Mouse (Mus musculus) liver, postnatal 0 days (tissue): ENCODE results near the gene Dnajb14. TPM values are rescaled to one million over a fixed set of nuclear protein-coding genes. Genes with fewer than 3 reads are reported as not detected.
A peak's percentile ranks its signal among the peaks of the same experiment; 100 is the strongest.

Experiments
- ATAC-seq: fragments of 200-750 bp; cut with Nextera tagmentation; 2 replicates; pipeline ENCODE4 v1.8.0; 2017; ENCODE audit warnings: mild to moderate bottlenecking, moderate library complexity
- DNase-seq: peaks from one replicate; pipeline ENCODE4 v3.0.0-alpha.2; 2016
- H3K27ac ChIP-seq: fragments of 300-500 bp; sonication (generic); 2 replicates; pipeline ENCODE4 v1.5.1; 2014; ENCODE audit warnings: antibody characterized with exemption, moderate library complexity, mild to moderate bottlenecking, low read depth
- H3K27me3 ChIP-seq: fragments of 300-500 bp; sonication (generic); 2 replicates; pipeline ENCODE4 v1.6.1; 2014; ENCODE audit warnings: low read length, control low read depth, mixed read lengths; ENCODE audit not compliant: insufficient read depth
- H3K36me3 ChIP-seq: fragments of 300-500 bp; sonication (generic); replicated peaks from 2 replicates; pipeline ENCODE4 v1.6.1; 2014; ENCODE audit warnings: mild to moderate bottlenecking, control low read depth, low read length, moderate library complexity, mixed read lengths; ENCODE audit not compliant: insufficient read depth
- H3K4me1 ChIP-seq: fragments of 300-500 bp; sonication (generic); 2 replicates; pipeline ENCODE4 v1.6.1; 2014; ENCODE audit warnings: antibody characterized with exemption, mild to moderate bottlenecking, control low read depth; ENCODE audit not compliant: insufficient read depth
- H3K4me2 ChIP-seq: fragments of 300-500 bp; sonication (generic); 2 replicates; pipeline ENCODE4 v1.6.1; 2014; ENCODE audit warnings: low read depth, mild to moderate bottlenecking, low read length, moderate library complexity, mixed read lengths
- H3K4me3 ChIP-seq: fragments of 300-500 bp; sonication (generic); 2 replicates; pipeline ENCODE4 v1.5.1; 2014; ENCODE audit warnings: low read depth, low read length
- H3K9ac ChIP-seq: fragments of 300-500 bp; sonication (generic); replicated peaks from 2 replicates; pipeline ENCODE4 v1.6.1; 2014; ENCODE audit warnings: mild to moderate bottlenecking, moderate library complexity
- H3K9me3 ChIP-seq: fragments of 300-500 bp; sonication (generic); 2 replicates; pipeline ENCODE4 v1.6.1; 2016; ENCODE audit warnings: mild to moderate bottlenecking, control low read depth, low read length, mixed read lengths
- CTCF ChIP-seq: sonication (generic); IDR thresholded peaks from 2 replicates; pipeline ENCODE4 v1.5.1; 2016; ENCODE audit warnings: antibody characterized with exemption, low read depth
- EP300 ChIP-seq: IDR thresholded peaks from 2 replicates; pipeline ENCODE4 v1.6.1; 2016; ENCODE audit warnings: antibody characterized with exemption, low read depth, mild to moderate bottlenecking
- WGBS: fragments of 180-500 bp; shearing (Covaris S2); extraction: QIAGEN DNeasy Blood & Tissue Kit; methylation state at CpG from one replicate; pipeline ENCODE4 v1.1.7; 2014; ENCODE audit not compliant: insufficient replicate concordance; 5-methylcytosine and 5-hydroxymethylcytosine counted together
- polyA plus RNA-seq: library from polyadenylated mRNA; unstranded; fragments of >200 nt; fragmentation: Nextera tagmentation; extraction: Ambion mirVana; gene quantifications from 2 replicates; pipeline ENCODE4 v1.2.1, GENCODE M21; 2015

Dnajb14 gene
- polyA plus RNA-seq, 1 experiment from 2014 or later, result 6.4 TPM

DNA sequence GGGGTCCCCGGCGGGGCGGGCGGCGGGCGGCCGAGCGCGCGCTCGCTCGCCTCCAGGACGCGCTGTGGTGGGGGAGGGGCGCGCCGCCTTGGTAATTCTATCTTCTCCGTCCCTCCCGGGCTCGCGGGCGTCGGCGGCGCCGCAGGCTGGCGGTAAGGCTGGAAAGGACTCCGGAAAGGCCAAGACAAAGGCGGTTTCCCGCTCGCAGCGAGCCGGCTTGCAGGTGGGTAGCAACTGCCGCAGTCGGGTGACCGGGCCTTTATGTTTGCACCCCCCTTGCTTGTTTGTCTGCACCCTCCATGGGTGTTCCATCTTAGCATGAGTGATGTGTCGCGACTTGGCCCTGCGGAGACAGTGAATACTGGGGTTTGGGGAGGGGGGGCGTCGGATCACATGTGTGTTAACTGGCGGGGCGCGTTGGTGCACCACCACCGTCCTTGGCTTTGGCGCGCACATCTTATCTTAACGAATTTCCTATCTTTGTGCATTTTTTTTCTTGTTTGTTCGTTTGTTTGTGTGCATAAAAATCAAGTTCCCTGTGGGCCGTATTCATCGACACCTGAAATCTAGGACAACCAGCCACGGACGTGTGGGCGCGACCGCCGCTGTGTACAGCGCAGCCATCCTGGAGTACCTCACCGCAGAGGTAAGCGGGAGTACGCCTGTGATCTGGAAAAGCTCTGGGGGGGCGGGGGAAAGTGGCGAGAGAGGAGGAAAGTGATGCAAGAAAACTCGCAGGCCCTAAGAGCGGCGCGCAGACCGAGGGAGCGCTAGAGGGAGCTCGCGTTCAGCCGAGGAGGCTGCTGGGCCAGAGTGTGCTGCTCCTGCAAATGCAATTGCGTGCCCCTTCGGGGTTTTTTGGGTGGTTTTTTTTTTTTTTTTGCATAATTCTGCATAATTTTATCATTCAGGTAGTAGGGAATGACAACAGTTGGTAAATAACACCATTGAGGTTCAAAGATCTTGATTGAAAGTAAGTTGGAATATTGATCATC lies 2.2 kb upstream of the Dnajb14 start:
- 1% methylated on average over 50 of the region's 74 CpGs for WGBS
- TF ChIP-seq CTCF, result peak; percentile 95
- peak; percentile 56 for TF ChIP-seq EP300
- no peaks in the 10 kb centered on the region for H3K9me3 ChIP-seq
- DNase-seq, result peak; percentile 96
- peak overlapping the region; percentile 89 for H3K4me2 ChIP-seq
- peak overlapping the region; percentile 98 for H3K27ac ChIP-seq
- peak; percentile 45 for ATAC-seq
- peak overlapping the region; percentile 89 for H3K4me3 ChIP-seq
- H3K36me3 ChIP-seq, result peaks cover 8% of the 10 kb centered on the region
- no peaks in the 10 kb centered on the region for H3K27me3 ChIP-seq
- peaks cover 24% of the 10 kb centered on the region for H3K4me1 ChIP-seq
- peak overlapping the region; percentile 95 for H3K9ac ChIP-seq

- TF ChIP-seq CTCF, result no peak
- no peak for TF ChIP-seq EP300
- H3K9ac ChIP-seq, result peak overlapping the region; percentile 94
- peaks cover 24% of the 10 kb centered on the region for H3K4me1 ChIP-seq
- peak overlapping the region; percentile 95 for H3K27ac ChIP-seq
- H3K9me3 ChIP-seq, result no peaks in the 10 kb centered on the region
- peak overlapping the region; percentile 99 for H3K4me2 ChIP-seq
- whole genome bisulfite sequencing, result 6% methylated on average over 2 of the region's 2 CpGs
- DNase-seq, result no peak
- peak overlapping the region; percentile 73 for H3K4me3 ChIP-seq
- peaks cover 8% of the 10 kb centered on the region for H3K36me3 ChIP-seq
- no peaks in the 10 kb centered on the region for H3K27me3 ChIP-seq
- no peak for ATAC-seq
These were observed 390 bp upstream of the Dnajb14 start for GRCm38 (mm10) chr3:137867133-137867436.

- TF ChIP-seq CTCF, result no peak
- no peak for TF ChIP-seq EP300
- Histone ChIP-seq H3K36me3 (peaks cover 8% of the 10 kb centered on the region), H3K9ac (peak overlapping the region; percentile 94), H3K27ac (peak overlapping the region; percentile 95), H3K27me3 (no peaks in the 10 kb centered on the region), H3K4me2 (peak overlapping the region; percentile 99), H3K9me3 (no peaks in the 10 kb centered on the region), H3K4me3 (peak overlapping the region; percentile 73), H3K4me1 (peaks cover 23% of the 10 kb centered on the region)
- WGBS, result 3% methylated on average over 26 of the region's 26 CpGs
- no peak for DNase-seq
- ATAC-seq, result no peak; the same call in 1 of the 2 replicates
These were observed 829 bp downstream of the Dnajb14 start for GRCm38 (mm10) chr3:137868094-137868913.

DNA sequence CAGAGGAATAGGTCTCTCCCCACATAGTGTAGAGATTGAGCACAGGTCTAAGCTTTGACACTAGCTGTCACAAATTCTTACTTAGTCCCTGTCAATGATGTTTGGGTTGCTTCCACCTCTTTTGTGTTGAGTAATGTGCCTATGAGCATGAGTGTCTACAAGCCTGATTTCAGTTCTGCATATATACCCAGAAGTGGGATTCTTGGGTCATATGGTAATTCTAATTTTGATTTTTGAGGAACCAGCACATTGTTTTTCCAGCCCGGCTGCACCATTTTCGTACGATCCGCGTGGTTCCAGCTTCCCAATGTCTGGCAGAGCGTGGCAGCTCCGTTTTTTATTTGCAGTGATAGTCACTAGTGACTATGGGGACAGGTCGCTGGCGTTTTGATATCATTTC lies 1.9 kb downstream of the Dnajb14 start:
- Histone ChIP-seq H3K27me3 (no peaks in the 10 kb centered on the region), H3K9ac (no peak overlapping the region), H3K4me1 (peaks cover 17% of the 10 kb centered on the region), H3K9me3 (no peaks in the 10 kb centered on the region), H3K27ac (no peak overlapping the region), H3K4me3 (no peak overlapping the region), H3K36me3 (peaks cover 8% of the 10 kb centered on the region), H3K4me2 (no peak overlapping the region)
- no peak for TF ChIP-seq EP300
- no peak for TF ChIP-seq CTCF
- DNase-seq (no peak), ATAC-seq (no peak)
- 92% methylated on average over 9 of the region's 9 CpGs for WGBS

DNA sequence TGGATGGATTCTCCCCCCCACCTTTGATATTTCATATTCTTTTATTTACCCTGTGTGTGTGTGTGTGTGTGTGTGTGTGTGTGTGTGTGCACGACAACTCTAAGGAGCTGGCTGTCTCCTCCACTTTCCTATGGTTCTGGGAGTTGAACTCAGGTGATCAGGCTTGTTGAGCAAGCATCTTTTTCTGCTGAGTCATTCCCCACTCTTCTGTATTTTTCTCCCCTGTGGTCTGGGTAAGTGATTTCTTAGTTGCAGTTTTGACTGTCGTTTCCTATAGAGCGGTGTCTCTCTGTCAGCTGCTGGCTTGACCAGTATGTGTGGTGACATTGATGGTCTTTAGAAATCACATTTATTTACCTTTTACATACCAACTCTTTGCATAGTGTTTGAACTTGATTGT lies 11.8 kb downstream of the Dnajb14 start:
- Histone ChIP-seq H3K4me2 (no peak overlapping the region), H3K9ac (no peak overlapping the region), H3K27ac (0 out of 2 replicates have a peak overlapping the region, but pooled peaks have one; percentile 11), H3K9me3 (no peaks in the 10 kb centered on the region), H3K4me3 (no peak overlapping the region), H3K27me3 (no peaks in the 10 kb centered on the region), H3K36me3 (no peaks in the 10 kb centered on the region), H3K4me1 (peaks cover 10% of the 10 kb centered on the region)
- no peak for TF ChIP-seq EP300
- no peak for TF ChIP-seq CTCF
- 25% methylated on average over 3 of the region's 3 CpGs for WGBS
- no peak for DNase-seq
- ATAC-seq, result no peak
